Mouse (Mus musculus) hindbrain, embryonic 11.5 days (tissue): ENCODE data around the gene Pim1. TPM values are rescaled to one million over a fixed set of nuclear protein-coding genes. Genes with fewer than 3 reads are reported as not detected.
"Not testable (repeated sequence)": the region's sequence is repeated elsewhere in the genome, so short reads cannot be mapped to it uniquely, and the experiment has no call there.

Source experiments
- ATAC-seq: fragments of 200-750 bp; cut with Nextera tagmentation; 2 replicates; pipeline ENCODE4 v1.8.0; 2017; ENCODE audit warnings: mild to moderate bottlenecking, moderate TSS enrichment, moderate library complexity; ENCODE audit not compliant: low FRiP score
- DNase-seq: peaks from one replicate; pipeline ENCODE4 v3.0.0-alpha.2; 2015; ENCODE audit warnings: low spot score
- H3K27ac ChIP-seq: fragments of 300-500 bp; sonication (generic); 2 replicates; pipeline ENCODE4 v1.5.1; 2014; ENCODE audit warnings: mild to moderate bottlenecking, low read depth, low read length
- H3K27me3 ChIP-seq: fragments of 300-500 bp; sonication (generic); 2 replicates; pipeline ENCODE4 v1.6.1; 2014; ENCODE audit warnings: mild to moderate bottlenecking, low read length, moderate library complexity, mixed read lengths; ENCODE audit not compliant: control insufficient read depth, insufficient read depth
- H3K36me3 ChIP-seq: fragments of 300-500 bp; sonication (generic); 2 replicates; pipeline ENCODE4 v1.6.1; 2014; ENCODE audit warnings: mild to moderate bottlenecking, low read length, moderate library complexity, mixed read lengths; ENCODE audit not compliant: control insufficient read depth, insufficient read depth
- H3K4me1 ChIP-seq: fragments of 300-500 bp; sonication (generic); replicated peaks from 2 replicates; pipeline ENCODE4 v1.6.1; 2014; ENCODE audit warnings: low read length, mixed read lengths; ENCODE audit not compliant: control insufficient read depth, insufficient read depth
- H3K4me2 ChIP-seq: fragments of 300-500 bp; sonication (generic); replicated peaks from 2 replicates; pipeline ENCODE4 v1.6.1; 2014; ENCODE audit warnings: mild to moderate bottlenecking, low read depth, low read length
- H3K4me3 ChIP-seq: fragments of 300-500 bp; sonication (generic); 2 replicates; pipeline ENCODE4 v1.5.1; 2014; ENCODE audit warnings: low read depth, low read length
- H3K9ac ChIP-seq: fragments of 300-500 bp; sonication (generic); 2 replicates; pipeline ENCODE4 v1.6.1; 2014; ENCODE audit warnings: low read depth, low read length
- H3K9me3 ChIP-seq: fragments of 300-500 bp; sonication (generic); 2 replicates; pipeline ENCODE4 v1.6.1; 2016; ENCODE audit warnings: low read length; ENCODE audit not compliant: control insufficient read depth
- WGBS: fragments of 180-500 bp; shearing (Covaris S2); extraction: QIAGEN DNeasy Blood & Tissue Kit; methylation state at CpG from one replicate; pipeline ENCODE4 v1.1.7; 2014; 5-methylcytosine and 5-hydroxymethylcytosine counted together
- polyA plus RNA-seq: library from polyadenylated mRNA; unstranded; fragments of >200 nt; fragmentation: Nextera tagmentation; extraction: Ambion mirVana; gene quantifications from 2 replicates; pipeline ENCODE4 v1.2.1, GENCODE M21; 2014

Gene Pim1
- polyA plus RNA-seq, 1 experiment from 2014 or later = 16.8 TPM

GRCm38 (mm10) chr17:29513044-29513730 lies 22.6 kb downstream of the Pim1 start:
- ATAC-seq (no peak), DNase-seq (peak; percentile 64)
- no peak overlapping the region for H3K9ac ChIP-seq
- no peak overlapping the region for H3K4me3 ChIP-seq
- H3K27me3 ChIP-seq = no peaks in the 10 kb centered on the region
- WGBS = 38% methylated on average over 13 of the region's 13 CpGs
- no peaks in the 10 kb centered on the region for H3K36me3 ChIP-seq
- H3K9me3 ChIP-seq = no peaks in the 10 kb centered on the region
- H3K4me1 ChIP-seq = no peaks in the 10 kb centered on the region
- no peak overlapping the region for H3K4me2 ChIP-seq
- H3K27ac ChIP-seq = no peak overlapping the region

DNA sequence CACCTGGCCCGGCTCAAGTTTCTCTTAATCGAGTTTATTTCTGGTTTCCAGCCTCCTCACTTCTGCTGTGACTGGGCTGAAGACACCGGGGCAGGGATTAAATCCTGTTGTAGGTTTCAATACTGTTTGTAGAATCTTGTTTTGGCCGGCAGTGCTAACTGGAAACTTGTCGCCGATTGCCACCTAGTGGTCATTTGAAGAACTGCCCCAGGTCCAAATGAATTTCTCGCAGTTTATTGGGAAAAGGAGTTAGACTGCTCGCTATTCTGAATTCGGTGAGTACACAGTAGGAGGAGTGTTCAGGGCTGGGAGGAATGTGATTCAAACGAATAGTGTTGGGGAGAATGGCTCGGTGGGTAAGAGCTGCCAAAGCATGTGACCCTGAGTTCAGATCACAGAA lies 23.9 kb downstream of the Pim1 start:
- Histone ChIP-seq H3K36me3 (no peaks in the 10 kb centered on the region), H3K27me3 (no peaks in the 10 kb centered on the region), H3K9me3 (no peaks in the 10 kb centered on the region), H3K4me1 (no peaks in the 10 kb centered on the region), H3K27ac (no peak overlapping the region), H3K9ac (no peak overlapping the region), H3K4me3 (no peak overlapping the region), H3K4me2 (no peak overlapping the region)
- DNase-seq (peak; percentile 89), ATAC-seq (no peak)
- 4% methylated on average over 11 of the region's 11 CpGs for WGBS

- not testable (repeated sequence) for DNase-seq, H3K4me1 ChIP-seq, H3K27me3 ChIP-seq, H3K4me3 ChIP-seq, H3K4me2 ChIP-seq, H3K9me3 ChIP-seq, H3K9ac ChIP-seq, ATAC-seq, H3K36me3 ChIP-seq, H3K27ac ChIP-seq
- WGBS = 92% methylated on average over 5 of the region's 5 CpGs
These were observed 28.1 kb downstream of the Pim1 start for GRCm38 (mm10) chr17:29518665-29519064.

GRCm38 (mm10) chr17:29519731-29520130 lies 29.2 kb downstream of the Pim1 start:
- H3K27ac ChIP-seq = no peak overlapping the region
- no peaks in the 10 kb centered on the region for H3K27me3 ChIP-seq
- no peak overlapping the region for H3K9ac ChIP-seq
- no peak overlapping the region for H3K4me3 ChIP-seq
- no peaks in the 10 kb centered on the region for H3K9me3 ChIP-seq
- H3K36me3 ChIP-seq = no peaks in the 10 kb centered on the region
- ATAC-seq (no peak), DNase-seq (no peak)
- WGBS = 74% methylated on average over 8 of the region's 8 CpGs
- H3K4me2 ChIP-seq = no peak overlapping the region
- no peaks in the 10 kb centered on the region for H3K4me1 ChIP-seq

- DNase-seq = no peak
- H3K27ac ChIP-seq = no peak overlapping the region
- no peaks in the 10 kb centered on the region for H3K4me1 ChIP-seq
- H3K4me3 ChIP-seq = no peak overlapping the region
- H3K9ac ChIP-seq = no peak overlapping the region
- no peak for ATAC-seq
- WGBS = 80% methylated on average over 2 of the region's 2 CpGs
- H3K9me3 ChIP-seq = no peaks in the 10 kb centered on the region
- no peaks in the 10 kb centered on the region for H3K36me3 ChIP-seq
- H3K27me3 ChIP-seq = no peaks in the 10 kb centered on the region
- H3K4me2 ChIP-seq = no peak overlapping the region
These were observed 35.1 kb downstream of the Pim1 start for GRCm38 (mm10) chr17:29525613-29526012.

DNA sequence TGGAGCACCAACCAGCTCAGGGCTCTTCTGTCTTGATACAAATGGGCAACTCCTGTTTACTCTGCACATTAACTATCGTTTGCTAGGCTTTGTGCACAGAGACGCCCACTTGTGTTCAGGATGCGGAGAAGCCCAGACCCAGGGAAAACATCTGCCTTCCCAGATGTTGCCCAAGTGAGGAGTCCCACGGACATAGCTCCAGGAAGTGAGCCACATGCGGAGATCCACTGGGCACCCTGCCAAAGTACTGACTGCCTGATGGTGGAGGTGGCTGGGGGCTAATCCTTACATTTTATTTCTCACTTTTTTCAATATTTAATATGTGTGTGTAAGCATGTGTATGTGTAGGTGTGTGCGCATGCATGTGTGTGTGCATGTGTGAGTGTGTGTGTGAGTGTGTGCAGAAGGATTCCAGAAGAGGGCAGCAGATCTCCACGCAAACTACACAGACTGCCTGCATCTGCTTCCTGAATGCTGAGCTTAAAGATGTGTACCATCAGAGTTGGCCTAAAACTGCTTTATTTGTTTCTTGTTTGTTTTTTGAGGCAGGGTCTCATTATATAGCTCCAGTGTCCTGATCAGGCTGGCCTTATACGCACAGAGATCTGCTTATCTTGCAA lies 38.1 kb downstream of the Pim1 start:
- no peak for ATAC-seq
- no peaks in the 10 kb centered on the region for H3K9me3 ChIP-seq
- 92% methylated on average over 8 of the region's 8 CpGs for WGBS
- H3K36me3 ChIP-seq = no peaks in the 10 kb centered on the region
- no peak overlapping the region for H3K9ac ChIP-seq
- H3K4me1 ChIP-seq = no peaks in the 10 kb centered on the region
- H3K4me2 ChIP-seq = no peak overlapping the region
- no peak overlapping the region for H3K4me3 ChIP-seq
- no peaks in the 10 kb centered on the region for H3K27me3 ChIP-seq
- DNase-seq = no peak
- H3K27ac ChIP-seq = no peak overlapping the region

DNA sequence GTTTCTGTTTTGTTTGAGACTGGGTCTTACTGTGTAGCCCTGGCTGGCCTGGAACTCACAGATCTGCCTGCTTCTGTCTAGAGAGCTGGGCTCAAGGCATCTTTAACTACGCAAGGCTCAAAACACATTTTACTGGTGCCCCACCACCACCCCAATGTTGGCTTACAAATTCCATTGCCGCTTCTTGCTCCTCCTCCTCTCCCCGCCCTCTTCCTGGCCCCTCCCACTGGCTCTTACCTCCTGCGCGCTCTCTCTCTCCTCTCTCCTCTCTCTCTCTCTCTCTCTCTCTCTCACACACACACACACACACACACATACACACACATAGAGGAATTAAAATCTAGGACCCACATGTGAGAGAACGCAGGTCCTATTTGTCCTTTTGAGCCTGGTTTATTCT lies 40.0 kb downstream of the Pim1 start:
- H3K36me3 ChIP-seq = no peaks in the 10 kb centered on the region
- no peak overlapping the region for H3K4me2 ChIP-seq
- WGBS = 75% methylated on average over 6 of the region's 6 CpGs
- H3K4me1 ChIP-seq = no peaks in the 10 kb centered on the region
- H3K9me3 ChIP-seq = no peaks in the 10 kb centered on the region
- no peak for DNase-seq
- H3K27me3 ChIP-seq = no peaks in the 10 kb centered on the region
- no peak overlapping the region for H3K9ac ChIP-seq
- no peak for ATAC-seq
- H3K27ac ChIP-seq = no peak overlapping the region
- no peak overlapping the region for H3K4me3 ChIP-seq

GRCm38 (mm10) chr17:29531278-29531677 lies 40.7 kb downstream of the Pim1 start:
- Histone ChIP-seq H3K9ac (no peak overlapping the region), H3K4me2 (no peak overlapping the region), H3K36me3 (no peaks in the 10 kb centered on the region), H3K27ac (no peak overlapping the region), H3K9me3 (no peaks in the 10 kb centered on the region), H3K27me3 (no peaks in the 10 kb centered on the region), H3K4me3 (no peak overlapping the region), H3K4me1 (no peaks in the 10 kb centered on the region)
- no peak for DNase-seq
- ATAC-seq = no peak
- 73% methylated on average over 9 of the region's 9 CpGs for WGBS

DNA sequence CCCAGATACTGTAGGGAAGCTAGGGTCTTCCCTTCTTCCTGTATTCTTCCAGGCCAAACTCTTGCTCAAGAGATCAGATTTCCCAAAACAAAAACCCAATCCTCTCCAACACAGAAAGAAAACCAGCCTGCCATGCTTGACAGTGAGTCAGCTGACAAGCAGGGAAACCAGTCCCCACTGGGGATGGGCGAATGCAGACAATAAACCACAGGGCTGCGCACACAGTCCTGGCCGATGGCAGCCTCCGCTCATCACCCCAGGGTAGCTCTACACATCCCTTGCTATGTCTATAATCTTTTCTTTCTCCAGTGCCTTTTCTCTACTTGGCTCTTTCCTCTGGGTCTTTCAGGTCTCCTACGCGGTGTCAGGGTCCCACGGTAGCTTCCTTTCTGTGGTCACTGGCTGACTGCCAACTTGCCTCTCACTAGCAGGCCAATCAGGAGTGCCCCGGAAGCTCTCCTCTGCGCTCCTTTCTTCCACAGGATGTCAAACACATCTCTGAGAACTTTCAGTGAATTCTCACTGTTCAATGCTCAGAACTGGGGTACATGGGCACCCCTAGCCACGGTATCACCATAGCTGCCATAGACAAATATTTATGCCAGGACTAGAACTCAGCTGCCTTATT lies 41.3 kb downstream of the Pim1 start:
- Histone ChIP-seq H3K27me3 (no peaks in the 10 kb centered on the region), H3K4me3 (no peak overlapping the region), H3K4me2 (no peak overlapping the region)

More for the DNA sequence above, 41.3 kb downstream of the Pim1 start:
- WGBS = 78% methylated on average over 10 of the region's 10 CpGs
- no peak for DNase-seq
- Histone ChIP-seq H3K4me1 (no peaks in the 10 kb centered on the region), H3K9me3 (no peaks in the 10 kb centered on the region), H3K27ac (no peak overlapping the region), H3K9ac (no peak overlapping the region), H3K36me3 (no peaks in the 10 kb centered on the region)
- no peak for ATAC-seq
